In genomic region chr14:121248346-121248745, GRCm38 (mm10) we compare ENCODE assay signal across 15 mouse cellular contexts.
DNase-seq lines count a peak whose midpoint lies in the region; ATAC-seq lines count a peak whose summit lies in the region.
"Had no signal": no experiment of that assay in that cellular context is flagged by ENCODE, and none has a peak within 500 bp of the region (broad histone marks: within the 10 kb centered on the region; RNA-seq: fewer than 3 reads in every experiment).

No protein-coding gene starts in this region.

- no peak for DNase-seq in heart, postnatal 10 days
- DNase-seq in 3T3-L1 (ENCODE audit: low read depth, low spot score) (peak; percentile 65), NIH3T3 (ENCODE audit: low read depth) (peak; percentile 53)
- no peak for DNase-seq in limb, embryonic 10.5 days (ENCODE audit: low spot score)
- no peak for DNase-seq in cerebellum, adult 18-20 months
- DNase-seq in gastrocnemius, postnatal 25 days, result no peak
- DNase-seq: cerebellum, adult 11-12 months; gastrocnemius, postnatal 10 days; kidney, adult 9 months; right cerebral cortex, adult 18-20 months; spleen, adult 18-20 months had no signal

- no peak overlapping the region for H3K4me2 ChIP-seq in heart, embryonic 15.5 days
- H3K4me2 ChIP-seq: liver, embryonic 15.5 days; neural tube, embryonic 13.5 days had no signal

- intact Hi-C loops in heart, postnatal 10 days (cut with DNase I), result no loop called here

- no peak for ATAC-seq in heart, embryonic 15.5 days (replicated peaks; ENCODE audit: insufficient number of reproducible peaks, insufficient read depth, low FRiP score, low read depth)
- ATAC-seq: CD4-positive, CD25-positive, alpha-beta regulatory T cell, adult 4 months had no signal

- peak overlapping the region; percentile 46; the same call in 1 of the 2 replicates for H3K27ac ChIP-seq in heart, embryonic 15.5 days
- peak overlapping the region; percentile 79 for H3K27ac ChIP-seq in limb, embryonic 10.5 days
- H3K27ac ChIP-seq: liver, embryonic 15.5 days; neural tube, embryonic 13.5 days had no signal

- no peak overlapping the region for H3K9ac ChIP-seq in heart, embryonic 15.5 days
- H3K9ac ChIP-seq: liver, embryonic 15.5 days; neural tube, embryonic 13.5 days had no signal

- no peaks in the 10 kb centered on the region for H3K27me3 ChIP-seq in heart, embryonic 15.5 days
- H3K27me3 ChIP-seq in limb, embryonic 10.5 days (ENCODE audit: low read depth, poor library complexity, severe bottlenecking), result no peaks in the 10 kb centered on the region
- H3K27me3 ChIP-seq: liver, embryonic 15.5 days; neural tube, embryonic 13.5 days had no signal

- peaks cover 11% of the 10 kb centered on the region; the same call in 1 of the 2 replicates for H3K36me3 ChIP-seq in heart, embryonic 15.5 days
- H3K36me3 ChIP-seq in limb, embryonic 10.5 days, result peaks cover 67% of the 10 kb centered on the region

- peaks cover 25% of the 10 kb centered on the region for H3K4me1 ChIP-seq in heart, embryonic 15.5 days (replicated peaks)
- peaks cover 61% of the 10 kb centered on the region for H3K4me1 ChIP-seq in limb, embryonic 10.5 days
- H3K4me1 ChIP-seq: liver, embryonic 15.5 days had no signal

- H3K4me3 ChIP-seq in heart, embryonic 15.5 days, result no peak overlapping the region
- no peak overlapping the region for H3K4me3 ChIP-seq in limb, embryonic 10.5 days
- H3K4me3 ChIP-seq: liver, embryonic 15.5 days; neural tube, embryonic 13.5 days had no signal

- WGBS in heart, embryonic 15.5 days, result 79% methylated on average over 5 of the region's 5 CpGs
- WGBS in limb, embryonic 10.5 days, result 86% methylated on average over 5 of the region's 5 CpGs

- H3K9me3 ChIP-seq in heart, embryonic 15.5 days (replicated peaks), result no peaks in the 10 kb centered on the region
- no peaks in the 10 kb centered on the region for H3K9me3 ChIP-seq in limb, embryonic 10.5 days (replicated peaks)
- H3K9me3 ChIP-seq: liver, embryonic 15.5 days; neural tube, embryonic 13.5 days had no signal

Comparison
In these comparisons a context has a peak if more than half of its experiments do, and no peak if none do; other contexts are left out.
1. DNase-seq: peak in 3T3-L1 (single experiment) and NIH3T3 (single experiment); none in heart, postnatal 10 days (0 of 2), limb, embryonic 10.5 days (single experiment), cerebellum, adult 18-20 months (0 of 2) and gastrocnemius, postnatal 25 days (single experiment).